Mouse (Mus musculus) stomach, postnatal 0 days (tissue): ENCODE data around the gene Foxred1. TPM values are rescaled to one million over a fixed set of nuclear protein-coding genes. Genes with fewer than 3 reads are reported as not detected.
A peak's percentile ranks its signal among the peaks of the same experiment; 100 is the strongest.

Experiments
- ATAC-seq: fragments of 200-750 bp; cut with Nextera tagmentation; 2 replicates; pipeline ENCODE4 v1.8.0; 2017; ENCODE audit not compliant: low FRiP score, low TSS enrichment
- DNase-seq: peaks from one replicate; pipeline ENCODE4 v3.0.0-alpha.2; 2016; ENCODE audit warnings: low spot score
- H3K27ac ChIP-seq: fragments of 300-500 bp; sonication (generic); replicated peaks from 2 replicates; pipeline ENCODE4 v1.5.1; 2014; ENCODE audit warnings: mild to moderate bottlenecking, control low read depth
- H3K27me3 ChIP-seq: fragments of 300-500 bp; sonication (generic); 2 replicates; pipeline ENCODE4 v1.6.1; 2014; ENCODE audit warnings: low read length; ENCODE audit not compliant: control insufficient read depth, insufficient read depth
- H3K36me3 ChIP-seq: fragments of 300-500 bp; sonication (generic); 2 replicates; pipeline ENCODE4 v1.6.1; 2014; ENCODE audit warnings: low read length, mixed read lengths; ENCODE audit not compliant: control insufficient read depth, insufficient read depth
- H3K4me1 ChIP-seq: fragments of 300-500 bp; sonication (generic); replicated peaks from 2 replicates; pipeline ENCODE4 v1.6.1; 2014; ENCODE audit warnings: antibody characterized with exemption; ENCODE audit not compliant: control insufficient read depth, insufficient read depth
- H3K4me2 ChIP-seq: fragments of 300-500 bp; sonication (generic); replicated peaks from 2 replicates; pipeline ENCODE4 v1.6.1; 2014; ENCODE audit warnings: low read depth, mild to moderate bottlenecking, control low read depth, moderate library complexity
- H3K4me3 ChIP-seq: fragments of 300-500 bp; sonication (generic); 2 replicates; pipeline ENCODE4 v1.5.1; 2014; ENCODE audit warnings: low read depth, low read length, control low read depth
- H3K9ac ChIP-seq: fragments of 300-500 bp; sonication (generic); 2 replicates; pipeline ENCODE4 v1.6.1; 2014; ENCODE audit warnings: mild to moderate bottlenecking, low read length, control low read depth, mixed read lengths
- H3K9me3 ChIP-seq: fragments of 300-500 bp; sonication (generic); 2 replicates; pipeline ENCODE4 v1.6.1; 2016; ENCODE audit warnings: low read length; ENCODE audit not compliant: control insufficient read depth
- CTCF ChIP-seq: IDR thresholded peaks from 2 replicates; pipeline ENCODE4 v1.5.1; 2016; ENCODE audit warnings: antibody characterized with exemption, low read depth, mild to moderate bottlenecking, moderate library complexity
- EP300 ChIP-seq: optimal IDR thresholded peaks from 2 replicates; pipeline ENCODE3; 2016; ENCODE audit warnings: antibody characterized with exemption
- WGBS: fragments of 180-500 bp; shearing (Covaris S2); extraction: QIAGEN DNeasy Blood & Tissue Kit; methylation state at CpG from one replicate; pipeline ENCODE4 v1.1.7; 2014; 5-methylcytosine and 5-hydroxymethylcytosine counted together
- polyA plus RNA-seq: library from polyadenylated mRNA; unstranded; fragments of >200 nt; fragmentation: Nextera tagmentation; extraction: Ambion mirVana; gene quantifications from 2 replicates; pipeline ENCODE4 v1.2.1, GENCODE M21; 2015

Gene Foxred1
- polyA plus RNA-seq, 1 experiment from 2014 or later, result 29.9 TPM

- no peak overlapping the region for H3K9ac ChIP-seq
- no peak overlapping the region for H3K4me2 ChIP-seq
- TF ChIP-seq EP300 (no peak), CTCF (no peak)
- H3K27me3 ChIP-seq, result no peaks in the 10 kb centered on the region
- no peak overlapping the region for H3K4me3 ChIP-seq
- H3K4me1 ChIP-seq, result no peaks in the 10 kb centered on the region
- ATAC-seq (no peak), DNase-seq (no peak)
- H3K27ac ChIP-seq, result no peak overlapping the region
- 96% methylated on average over 2 of the region's 2 CpGs for WGBS
- H3K36me3 ChIP-seq, result peaks cover 19% of the 10 kb centered on the region
- H3K9me3 ChIP-seq, result no peaks in the 10 kb centered on the region
Measured at GRCm38 (mm10) chr9:35204421-35204820, 6.4 kb downstream of the Foxred1 start.

DNA sequence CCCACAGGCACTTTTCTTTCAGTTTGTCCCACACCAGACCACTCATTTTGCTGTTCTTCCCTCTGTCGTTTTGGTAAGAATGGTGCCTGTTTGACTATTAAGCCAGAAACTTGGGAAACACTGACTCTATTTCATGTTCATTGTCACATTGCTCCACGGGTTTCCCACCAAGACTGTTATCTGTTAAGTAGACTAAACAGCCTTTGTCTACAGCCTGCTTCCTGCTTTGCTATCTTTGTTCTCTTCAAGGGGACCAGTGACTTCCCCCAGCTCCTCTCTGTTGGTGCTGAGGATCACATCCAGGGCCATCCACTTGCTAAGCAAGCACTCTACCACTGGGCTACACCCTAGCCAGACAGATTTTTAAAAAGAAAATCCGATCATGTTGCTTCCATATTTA is 7.3 kb downstream of the Foxred1 start:
- TF ChIP-seq CTCF (no peak), EP300 (no peak)
- DNase-seq, result no peak
- no peak for ATAC-seq
- 56% methylated on average over 3 of the region's 3 CpGs for WGBS
- no peak overlapping the region for H3K4me3 ChIP-seq
- no peak overlapping the region for H3K27ac ChIP-seq
- H3K4me1 ChIP-seq, result no peaks in the 10 kb centered on the region
- H3K9ac ChIP-seq, result no peak overlapping the region
- H3K9me3 ChIP-seq, result no peaks in the 10 kb centered on the region
- peaks cover 19% of the 10 kb centered on the region for H3K36me3 ChIP-seq
- H3K4me2 ChIP-seq, result no peak overlapping the region
- H3K27me3 ChIP-seq, result no peaks in the 10 kb centered on the region

- 41% methylated on average over 9 of the region's 9 CpGs for WGBS
- no peak overlapping the region for H3K27ac ChIP-seq
- TF ChIP-seq CTCF (no peak), EP300 (no peak)
- H3K4me1 ChIP-seq, result no peaks in the 10 kb centered on the region
- peak overlapping the region; percentile 85 for H3K4me2 ChIP-seq
- H3K9ac ChIP-seq, result peak overlapping the region; percentile 86; the same call in 1 of the 2 replicates
- 0 out of 2 replicates have a peak, but pooled peaks cover 5% of the 10 kb centered on the region for H3K36me3 ChIP-seq
- ATAC-seq (no peak), DNase-seq (no peak)
- H3K27me3 ChIP-seq, result no peaks in the 10 kb centered on the region
- H3K4me3 ChIP-seq, result peak overlapping the region; percentile 72
- H3K9me3 ChIP-seq, result no peaks in the 10 kb centered on the region
Measured at GRCm38 (mm10) chr9:35200529-35201060, 10.3 kb downstream of the Foxred1 start.

DNA sequence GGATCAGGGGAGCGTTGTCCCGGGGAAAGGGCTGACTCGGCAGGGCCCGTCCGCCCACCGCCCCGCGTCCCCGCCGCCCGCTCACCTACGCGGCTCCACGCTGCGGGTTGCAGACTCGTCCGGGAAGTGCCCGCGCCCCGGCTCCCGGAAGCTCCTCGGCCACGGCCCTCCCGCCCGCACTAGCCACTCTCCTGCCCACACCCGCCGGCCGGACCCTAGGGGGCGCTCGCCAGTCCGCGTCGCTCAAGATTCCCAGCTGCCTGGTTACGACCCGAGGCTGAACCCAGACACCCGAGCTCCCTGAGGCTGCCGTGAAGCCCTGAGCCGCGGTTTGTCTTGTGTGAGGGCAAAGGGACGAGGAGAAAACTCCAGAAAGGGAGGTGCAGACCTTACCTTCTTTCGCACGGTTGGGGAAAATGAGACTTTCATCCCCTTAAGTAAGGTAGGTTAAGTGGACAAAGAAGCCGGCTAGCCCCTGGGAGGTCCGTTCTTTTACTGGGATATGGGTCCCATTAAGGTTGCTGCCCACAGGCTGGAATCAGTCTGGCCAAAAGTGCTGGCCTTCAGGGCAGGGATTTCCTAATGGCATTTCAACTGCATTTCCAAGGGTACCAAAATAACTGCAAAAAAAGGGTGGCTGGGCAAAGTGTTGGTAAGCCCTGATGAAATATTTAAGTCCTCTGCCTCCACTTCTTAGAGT is 10.9 kb downstream of the Foxred1 start, which contains the start of the genes Srpr and Tirap:
TSS of gene Srpr (plus strand) at position 404 of the 700 bp plus-strand sequence.
TSS of gene Tirap (minus strand) at position 520 of the 700 bp plus-strand sequence.
- H3K4me2 ChIP-seq, result peak within 1 kb of the TSS; percentile 85
- peak within 1 kb of the TSS; percentile 94 for H3K27ac ChIP-seq
- peak; percentile 97 for ATAC-seq
- peak within 1 kb of the TSS; percentile 72 for H3K4me3 ChIP-seq
- H3K9me3 ChIP-seq, result no peaks in the 10 kb centered on the region
- H3K9ac ChIP-seq, result peak within 1 kb of the TSS; percentile 86
- no peaks in the 10 kb centered on the region for H3K4me1 ChIP-seq
- H3K36me3 ChIP-seq, result no peaks in the 10 kb centered on the region
- no peaks in the 10 kb centered on the region for H3K27me3 ChIP-seq
- no peak for TF ChIP-seq EP300
- peak; percentile 88 for TF ChIP-seq CTCF
- DNase-seq, result peak; percentile 95
- WGBS, result under 1% methylated on average over 35 of the region's 44 CpGs

GRCm38 (mm10) chr9:35198945-35199771 is 11.7 kb downstream of the Foxred1 start:
- Histone ChIP-seq H3K4me2 (peak overlapping the region; percentile 85), H3K27ac (peak overlapping the region; percentile 94), H3K9me3 (no peaks in the 10 kb centered on the region), H3K4me3 (peak overlapping the region; percentile 72), H3K9ac (peak overlapping the region; percentile 86), H3K36me3 (no peaks in the 10 kb centered on the region), H3K27me3 (no peaks in the 10 kb centered on the region), H3K4me1 (no peaks in the 10 kb centered on the region)
- TF ChIP-seq CTCF (no peak), EP300 (no peak)
- DNase-seq, result no peak
- 24% methylated on average over 18 of the region's 18 CpGs for WGBS
- peak; percentile 71 for ATAC-seq
